Mouse (Mus musculus): ENCODE measurements at regions not wholly inside any gene's neighbourhood (a gene's known extent, or its start where the extent isn't known, plus 50 kb on each side); places are given as distances from the start of the nearest gene placed in this dataset.

DNA sequence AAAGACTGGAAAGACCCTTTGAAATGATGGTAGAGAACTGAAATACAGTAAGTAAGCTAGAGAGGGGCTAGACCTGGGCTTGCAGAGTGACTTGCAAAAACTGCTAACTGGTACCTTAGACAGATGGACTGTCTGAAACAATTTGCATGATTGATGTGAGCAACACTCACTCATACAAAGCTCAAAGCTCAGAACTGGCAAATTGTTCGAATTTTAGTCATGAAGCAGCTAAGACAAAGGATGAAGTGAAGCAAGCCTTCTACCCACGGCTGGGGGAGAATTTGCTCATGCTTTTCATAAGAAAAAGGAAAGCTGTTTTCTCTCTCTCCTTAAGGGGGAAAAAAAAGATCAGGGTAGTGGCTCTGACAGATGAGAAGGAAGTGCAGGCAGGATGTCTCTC is 64.5 kb downstream of the Rgs2 start:
- Histone ChIP-seq H3K9ac (ENCODE audit: insufficient read depth, low read depth) (no peak overlapping the region), H3K27me3 (replicated peaks) (no peaks in the 10 kb centered on the region), H3K27ac (ENCODE audit: insufficient read depth, low read depth) (no peak overlapping the region), H3K4me1 (ENCODE audit: control insufficient read depth in 1 of 2, insufficient read depth in 2 of 2) (peaks cover 0 to 12% of the 10 kb centered on the region in 2 experiments; a peak in 3 of 4 replicates), H3K4me3 (replicated peaks in 1 of 3; ENCODE audit: low read depth in 2 of 3, low read length in 2 of 3, poor library complexity in 1 of 3) (no peak overlapping the region), H3K36me3 (replicated peaks in 1 of 2; ENCODE audit: control insufficient read depth in 1 of 2, insufficient read depth in 1 of 2, low read length in 1 of 2) (no peaks in the 10 kb centered on the region), H3K79me2 (replicated peaks; ENCODE audit: control insufficient read depth, extremely low read depth, insufficient read depth, poor library complexity, severe bottlenecking) (no peaks in the 10 kb centered on the region), H3K4me2 (ENCODE audit: insufficient read depth, low read depth, poor library complexity, severe bottlenecking) (peak overlapping the region; percentile 16; the same call in 1 of the 2 replicates), H3K9me3 (replicated peaks; ENCODE audit: low read length) (no peaks in the 10 kb centered on the region)
- no peak for TF ChIP-seq SMC3 (IDR thresholded peaks at IDR 0.05; ENCODE audit: low read depth, low read length)
- no peak for TF ChIP-seq NELFE (IDR thresholded peaks at IDR 0.05; ENCODE audit: low read depth, low read length)
- no peak for TF ChIP-seq NRF1 (IDR thresholded peaks at IDR 0.05; ENCODE audit: low read depth, low read length)
- no peak for TF ChIP-seq MXI1 (IDR thresholded peaks at IDR 0.05; ENCODE audit: low read depth, low read length)
- TF ChIP-seq CTCF (conservative IDR thresholded peaks at IDR 0.05 in 1 of 2, IDR thresholded peaks at IDR 0.05 in 1 of 2; ENCODE audit: low read depth in 2 of 2, low read length in 2 of 2) = no peak
- no peak for TF ChIP-seq MAZ (IDR thresholded peaks at IDR 0.05; ENCODE audit: low read depth, low read length)
- TF ChIP-seq RAD21 (IDR thresholded peaks at IDR 0.05; ENCODE audit: low read depth, low read length) = no peak
- no peak for TF ChIP-seq MEF2A (IDR thresholded peaks at IDR 0.05; ENCODE audit: borderline replicate concordance, low read depth, low read length)
- TF ChIP-seq TCF12 (IDR thresholded peaks at IDR 0.05; ENCODE audit: low read depth, low read length) = no peak
- no peak for TF ChIP-seq MAFK (IDR thresholded peaks at IDR 0.05; ENCODE audit: insufficient replicate concordance, low read length)
- in situ Hi-C loops (cut with MboI; ENCODE audit: low pct_ligation_motif_present, low pct_unique_long_range_greater_than_20kb, low sequenced_read_pairs) = no loop called here
- no peak for DNase-seq (ENCODE audit: extremely low read depth)
- dilution Hi-C loops (cut with MboI; ENCODE audit: extremely low pct_ligation_motif_present, extremely low pct_unique_long_range_greater_than_20kb, low sequenced_read_pairs) = no loop called here

DNA sequence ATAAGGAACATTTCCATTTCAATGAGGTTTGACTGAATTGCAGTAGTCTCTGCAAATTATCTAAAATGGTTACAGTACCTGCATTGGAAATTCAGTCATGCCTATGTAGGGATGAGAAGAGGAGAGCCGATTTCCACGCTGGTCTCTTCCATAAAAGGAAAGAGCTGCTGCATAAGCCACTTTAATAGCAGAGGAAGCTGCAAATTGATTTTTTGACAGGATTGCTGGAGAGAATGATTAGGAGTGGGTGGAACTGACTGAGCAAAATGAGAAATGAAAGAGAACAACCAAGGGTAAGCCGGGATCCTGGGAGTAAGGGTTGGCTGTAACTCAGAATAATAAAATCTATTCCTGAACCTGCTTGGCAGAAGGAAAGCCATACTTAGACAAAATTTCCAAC is 65.4 kb downstream of the Rgs2 start:
- Histone ChIP-seq H3K4me2 (ENCODE audit: insufficient read depth, low read depth, poor library complexity, severe bottlenecking) (no peak overlapping the region), H3K79me2 (replicated peaks; ENCODE audit: control insufficient read depth, extremely low read depth, insufficient read depth, poor library complexity, severe bottlenecking) (no peaks in the 10 kb centered on the region), H3K4me3 (replicated peaks in 1 of 3; ENCODE audit: low read depth in 2 of 3, low read length in 2 of 3, poor library complexity in 1 of 3) (no peak overlapping the region), H3K9ac (ENCODE audit: insufficient read depth, low read depth) (no peak overlapping the region), H3K9me3 (replicated peaks; ENCODE audit: low read length) (no peaks in the 10 kb centered on the region), H3K36me3 (replicated peaks in 1 of 2; ENCODE audit: control insufficient read depth in 1 of 2, insufficient read depth in 1 of 2, low read length in 1 of 2) (no peaks in the 10 kb centered on the region), H3K27ac (ENCODE audit: insufficient read depth, low read depth) (no peak overlapping the region), H3K27me3 (replicated peaks) (no peaks in the 10 kb centered on the region), H3K4me1 (ENCODE audit: control insufficient read depth in 1 of 2, insufficient read depth in 2 of 2) (peaks cover 0 to 12% of the 10 kb centered on the region in 2 experiments; a peak in 3 of 4 replicates)
- dilution Hi-C loops (cut with MboI; ENCODE audit: extremely low pct_ligation_motif_present, extremely low pct_unique_long_range_greater_than_20kb, low sequenced_read_pairs) (no loop called here), in situ Hi-C loops (cut with MboI; ENCODE audit: low pct_ligation_motif_present, low pct_unique_long_range_greater_than_20kb, low sequenced_read_pairs) (no loop called here)
- TF ChIP-seq HCFC1 (IDR thresholded peaks at IDR 0.05; ENCODE audit: low read depth, low read length) = no peak
- TF ChIP-seq ZKSCAN1 (IDR thresholded peaks at IDR 0.05; ENCODE audit: borderline replicate concordance, low read depth, low read length) = no peak
- TF ChIP-seq ZNF384 (IDR thresholded peaks at IDR 0.05; ENCODE audit: low read depth, low read length) = no peak
- TF ChIP-seq USF1 (IDR thresholded peaks at IDR 0.05; ENCODE audit: low read depth, low read length) = no peak
- no peak for DNase-seq (ENCODE audit: extremely low read depth)

DNA sequence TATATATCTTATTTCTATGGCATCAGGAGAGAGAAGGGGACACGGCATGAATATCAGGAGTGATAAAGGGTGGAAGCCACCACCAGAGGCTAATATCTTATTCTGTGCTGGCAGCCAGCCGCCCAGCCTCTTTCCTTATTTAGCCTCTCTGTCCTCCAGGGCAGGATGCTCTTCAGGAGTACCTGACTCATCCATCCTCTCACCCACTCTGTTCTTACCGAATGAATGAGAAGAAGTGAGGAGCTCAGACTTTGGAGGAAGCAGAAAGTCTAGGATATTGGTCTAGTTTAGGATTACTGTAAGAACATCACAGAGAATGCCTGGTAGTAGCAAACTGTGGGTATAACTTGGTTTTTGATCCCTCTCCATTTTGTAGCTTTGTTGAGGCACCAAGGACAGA is 73.2 kb downstream of the Rgs2 start:
- dilution Hi-C loops (cut with MboI; ENCODE audit: extremely low pct_ligation_motif_present, extremely low pct_unique_long_range_greater_than_20kb, low sequenced_read_pairs) = no loop called here

More for the DNA sequence above, 73.2 kb downstream of the Rgs2 start:
- H3K27ac ChIP-seq (ENCODE audit: insufficient read depth, low read depth) = no peak overlapping the region
- in situ Hi-C loops (cut with MboI; ENCODE audit: low pct_ligation_motif_present, low pct_unique_long_range_greater_than_20kb, low sequenced_read_pairs) = no loop called here
- no peak overlapping the region for H3K4me3 ChIP-seq (replicated peaks in 1 of 3; ENCODE audit: low read depth in 2 of 3, low read length in 2 of 3, poor library complexity in 1 of 3)
- no peaks in the 10 kb centered on the region for H3K36me3 ChIP-seq (replicated peaks in 1 of 2; ENCODE audit: control insufficient read depth in 1 of 2, insufficient read depth in 1 of 2, low read length in 1 of 2)
- H3K79me2 ChIP-seq (replicated peaks; ENCODE audit: control insufficient read depth, extremely low read depth, insufficient read depth, poor library complexity, severe bottlenecking) = no peaks in the 10 kb centered on the region
- H3K4me2 ChIP-seq (ENCODE audit: insufficient read depth, low read depth, poor library complexity, severe bottlenecking) = no peak overlapping the region
- DNase-seq (ENCODE audit: extremely low read depth) = no peak
- H3K27me3 ChIP-seq (replicated peaks) = no peaks in the 10 kb centered on the region
- no peaks in the 10 kb centered on the region for H3K4me1 ChIP-seq (ENCODE audit: control insufficient read depth in 1 of 2, insufficient read depth in 2 of 2)
- no peak for TF ChIP-seq BHLHE40 (IDR thresholded peaks at IDR 0.05; ENCODE audit: low read depth, low read length)
- H3K9me3 ChIP-seq (replicated peaks; ENCODE audit: low read length) = no peaks in the 10 kb centered on the region
- no peak overlapping the region for H3K9ac ChIP-seq (ENCODE audit: insufficient read depth, low read depth)

Data from CH12.LX (cell line).